In genomic region chr4:147943005-147943404, GRCm38 (mm10) we compare ENCODE assay signal across 10 mouse cellular contexts. TPM values are rescaled to one million over a fixed set of nuclear protein-coding genes. Genes with fewer than 3 reads are reported as not detected.
A peak's percentile ranks its signal among the peaks of the same experiment; 100 is the strongest.
DNase-seq lines count a peak whose midpoint lies in the region; ATAC-seq and TF ChIP-seq lines count a peak whose summit lies in the region.
"Had no signal": no experiment of that assay in that cellular context is flagged by ENCODE, and none has a peak within 500 bp of the region (broad histone marks: within the 10 kb centered on the region; RNA-seq: fewer than 3 reads in every experiment).

No protein-coding gene starts in this region.

- no peak for TF ChIP-seq CTCF in MEL (IDR thresholded peaks at IDR 0.05 in 2 of 3, conservative IDR thresholded peaks at IDR 0.05 in 1 of 3; ENCODE audit: control insufficient read depth in 1 of 3, insufficient read depth in 1 of 3, low read depth in 2 of 3, low read length in 3 of 3, poor library complexity in 1 of 3, severe bottlenecking in 1 of 3)
- TF ChIP-seq CTCF in liver, embryonic 14.5 days (IDR thresholded peaks at IDR 0.05; ENCODE audit: low read depth) = no peak

- no peak overlapping the region; the same call in 1 of the 2 replicates for H3K4me2 ChIP-seq in kidney, embryonic 16.5 days (replicated peaks; ENCODE audit: low read depth, low read length)
- H3K4me2 ChIP-seq in hindbrain, embryonic 14.5 days (replicated peaks) = peak overlapping the region; percentile 24; the same call in 1 of the 2 replicates
- peak overlapping the region; percentile 93 for H3K4me2 ChIP-seq in liver, embryonic 14.5 days (ENCODE audit: low read depth)

- no peaks in the 10 kb centered on the region for H3K9me3 ChIP-seq in kidney, embryonic 16.5 days (ENCODE audit: low read length)
- H3K9me3 ChIP-seq in MEL (replicated peaks; ENCODE audit: insufficient read depth, low read length) = no peaks in the 10 kb centered on the region
- H3K9me3 ChIP-seq in hindbrain, embryonic 14.5 days (ENCODE audit: control insufficient read depth, low read length) = no peaks in the 10 kb centered on the region
- no peaks in the 10 kb centered on the region for H3K9me3 ChIP-seq in liver, embryonic 14.5 days (ENCODE audit: control insufficient read depth, low read length)

- DNase-seq in kidney, adult 18-20 months = peak; percentile 72
- no peak for DNase-seq in MEL (ENCODE audit: low read depth, low spot score)
- no peak for DNase-seq in hindbrain, embryonic 14.5 days (ENCODE audit: low spot score)
- no peak for DNase-seq in liver, embryonic 14.5 days (ENCODE audit: low read depth in 3 of 3, low spot score in 3 of 3)
- no peak for DNase-seq in adrenal gland, postnatal 14 days
- no peak for DNase-seq in adrenal gland, adult (ENCODE audit: inconsistent age in 2 of 2, low spot score in 1 of 2)

- peaks cover 45% of the 10 kb centered on the region for H3K36me3 ChIP-seq in kidney, embryonic 16.5 days (ENCODE audit: insufficient read depth, low read length)
- H3K36me3 ChIP-seq in MEL (ENCODE audit: control insufficient read depth in 1 of 2, insufficient read depth in 2 of 2, low read length in 2 of 2) = peaks cover 2 to 8% of the 10 kb centered on the region in 2 experiments
- H3K36me3 ChIP-seq in hindbrain, embryonic 14.5 days (replicated peaks; ENCODE audit: control insufficient read depth, insufficient read depth) = peaks cover 51% of the 10 kb centered on the region
- H3K36me3 ChIP-seq in liver, embryonic 14.5 days (replicated peaks; ENCODE audit: control insufficient read depth, insufficient read depth, low read depth) = peaks cover 23% of the 10 kb centered on the region

- H3K79me2 ChIP-seq in MEL (ENCODE audit: control insufficient read depth, insufficient read depth, low read length, poor library complexity) = peaks cover 36% of the 10 kb centered on the region

- TF ChIP-seq RAD21 in MEL (IDR thresholded peaks at IDR 0.05; ENCODE audit: low read depth, low read length) = no peak

- no peak overlapping the region for H3K9ac ChIP-seq in kidney, embryonic 16.5 days (replicated peaks; ENCODE audit: low read length)
- peak overlapping the region; percentile 15 for H3K9ac ChIP-seq in MEL (ENCODE audit: control insufficient read depth, low read depth, low read length, poor library complexity, severe bottlenecking)
- no peak overlapping the region for H3K9ac ChIP-seq in hindbrain, embryonic 14.5 days
- 0 out of 2 replicates have a peak overlapping the region, but pooled peaks have one; percentile 44 for H3K9ac ChIP-seq in liver, embryonic 14.5 days (replicated peaks)

- 100% methylated on average over 1 of the region's 1 CpGs for WGBS in kidney, embryonic 16.5 days
- WGBS in hindbrain, embryonic 14.5 days = 94% methylated on average over 1 of the region's 1 CpGs
- 87% methylated on average over 1 of the region's 1 CpGs for WGBS in liver, embryonic 14.5 days (ENCODE audit: insufficient replicate concordance)

- H3K4me3 ChIP-seq in kidney, embryonic 16.5 days (ENCODE audit: low read length) = no peak overlapping the region
- peak overlapping the region in 1 of 2 experiments; percentile 5 for H3K4me3 ChIP-seq in MEL (ENCODE audit: control insufficient read depth in 1 of 2, insufficient read depth in 1 of 2, low read depth in 2 of 2, low read length in 2 of 2)
- no peak overlapping the region for H3K4me3 ChIP-seq in hindbrain, embryonic 14.5 days (replicated peaks; ENCODE audit: low read length)
- H3K4me3 ChIP-seq in liver, embryonic 14.5 days (ENCODE audit: insufficient read depth in 1 of 2, low read depth in 2 of 2, low read length in 2 of 2) = no peak overlapping the region

- TF ChIP-seq EP300 in MEL (IDR thresholded peaks at IDR 0.05; ENCODE audit: low read depth in 1 of 2, low read length in 2 of 2) = no peak
- no peak for TF ChIP-seq EP300 in liver, embryonic 14.5 days (IDR thresholded peaks at IDR 0.05; ENCODE audit: low read depth)

- no peaks in the 10 kb centered on the region for H3K27me3 ChIP-seq in kidney, embryonic 16.5 days (ENCODE audit: insufficient read depth, low read length)
- H3K27me3 ChIP-seq in MEL (ENCODE audit: control insufficient read depth in 1 of 2, insufficient read depth in 2 of 2, low read length in 2 of 2) = no peaks in the 10 kb centered on the region
- H3K27me3 ChIP-seq in hindbrain, embryonic 14.5 days (ENCODE audit: control insufficient read depth, insufficient read depth, low read length) = no peaks in the 10 kb centered on the region
- H3K27me3 ChIP-seq in liver, embryonic 14.5 days (ENCODE audit: control insufficient read depth, insufficient read depth, low read length) = no peaks in the 10 kb centered on the region; the same call in 1 of the 2 replicates
- H3K27me3 ChIP-seq: Patski had no signal

- no peak for TF ChIP-seq POLR2A in MEL (IDR thresholded peaks at IDR 0.05; ENCODE audit: control insufficient read depth in 1 of 2, insufficient read depth in 1 of 2, low read depth in 1 of 2, low read length in 2 of 2, poor library complexity in 1 of 2)

- no peak overlapping the region for H3K27ac ChIP-seq in kidney, embryonic 16.5 days (ENCODE audit: low read length)
- no peak overlapping the region for H3K27ac ChIP-seq in MEL (ENCODE audit: control insufficient read depth, low read depth, low read length)
- H3K27ac ChIP-seq in hindbrain, embryonic 14.5 days = no peak overlapping the region
- no peak overlapping the region for H3K27ac ChIP-seq in liver, embryonic 14.5 days

- ATAC-seq in kidney, embryonic 16.5 days (ENCODE audit: low FRiP score, low TSS enrichment) = no peak
- no peak for ATAC-seq in hindbrain, embryonic 14.5 days (ENCODE audit: low FRiP score)
- ATAC-seq in liver, embryonic 14.5 days (ENCODE audit: insufficient read depth) = no peak
- ATAC-seq: Patski had no signal

- peaks cover 42% of the 10 kb centered on the region for H3K4me1 ChIP-seq in kidney, embryonic 16.5 days (ENCODE audit: insufficient read depth, low read length)
- H3K4me1 ChIP-seq in MEL (ENCODE audit: control insufficient read depth in 1 of 2, insufficient read depth in 2 of 2, low read length in 2 of 2) = peaks cover 7 to 22% of the 10 kb centered on the region in 2 experiments
- peaks cover 26% of the 10 kb centered on the region for H3K4me1 ChIP-seq in hindbrain, embryonic 14.5 days (replicated peaks; ENCODE audit: control insufficient read depth, insufficient read depth, low read length)
- H3K4me1 ChIP-seq in liver, embryonic 14.5 days (replicated peaks; ENCODE audit: control insufficient read depth in 2 of 2, insufficient read depth in 2 of 2, low read length in 1 of 2) = peaks cover 4 to 23% of the 10 kb centered on the region in 2 experiments; a peak in 2 of 4 replicates

RNA-seq across cellular contexts. Expression of gene 2510039O18Rik, which starts 2.3 kb away (rescaled TPM):
- polyA plus RNA-seq in kidney, embryonic 16.5 days (2015; fragmentation: Nextera tagmentation; extraction: Ambion mirVana) = 10.4 and 13.9 TPM in 2 replicates
- total RNA-seq in MEL (2012; rRNA removed) = 41.3 and 48.3 TPM in 2 replicates
- 10 to 100 TPM in 1 of 2 experiments, not detected in 1; 59.9 TPM for polyA plus RNA-seq in MEL (2012; ENCODE audit: insufficient read depth in 1 of 2, insufficient read length in 2 of 2, low read depth in 1 of 2, low replicate concordance in 2 of 2, missing spikeins in 1 of 2)
- 15.8 and 19.4 TPM in 2 replicates for polyA plus RNA-seq in hindbrain, embryonic 14.5 days (2014; fragmentation: Nextera tagmentation; extraction: Ambion mirVana)
- polyA plus RNA-seq in liver, embryonic 14.5 days (2012; rRNA removed) = 18.8 and 23.7 TPM in 2 replicates
- 7.8 and 8.1 TPM in 2 replicates for polyA plus RNA-seq in liver, embryonic 14.5 days (2014; fragmentation: Nextera tagmentation; extraction: Ambion mirVana)
- total RNA-seq in adrenal gland, postnatal 14 days (2021) = 43.4 and 44.0 TPM in 2 replicates

RNA-seq across cellular contexts. Expression of gene Plod1, which starts 6.4 kb away (rescaled TPM):
- polyA plus RNA-seq in kidney, embryonic 16.5 days (2015; fragmentation: Nextera tagmentation; extraction: Ambion mirVana) = 58.6 and 61.5 TPM in 2 replicates
- total RNA-seq in MEL (2012; rRNA removed) = 7.2 and 8.2 TPM in 2 replicates
- 10 to 100 TPM in 1 of 2 experiments, not detected in 1; 20.8 TPM for polyA plus RNA-seq in MEL (2012; ENCODE audit: insufficient read depth in 1 of 2, insufficient read length in 2 of 2, low read depth in 1 of 2, low replicate concordance in 2 of 2, missing spikeins in 1 of 2)
- 25.3 and 28.1 TPM in 2 replicates for polyA plus RNA-seq in hindbrain, embryonic 14.5 days (2014; fragmentation: Nextera tagmentation; extraction: Ambion mirVana)
- 15.5 and 16.9 TPM in 2 replicates for polyA plus RNA-seq in liver, embryonic 14.5 days (2012; rRNA removed)
- polyA plus RNA-seq in liver, embryonic 14.5 days (2014; fragmentation: Nextera tagmentation; extraction: Ambion mirVana) = 20.2 and 23.7 TPM in 2 replicates
- total RNA-seq in adrenal gland, postnatal 14 days (2021) = 43.7 and 44.2 TPM in 2 replicates

RNA-seq across cellular contexts. Expression of gene Mfn2, which starts 38.5 kb away (rescaled TPM):
- 45.4 and 47.1 TPM in 2 replicates for polyA plus RNA-seq in kidney, embryonic 16.5 days (2015; fragmentation: Nextera tagmentation; extraction: Ambion mirVana)
- 16.0 and 19.0 TPM in 2 replicates for total RNA-seq in MEL (2012; rRNA removed)
- 10 to 100 TPM in 1 of 2 experiments, not detected in 1; 32.8 TPM for polyA plus RNA-seq in MEL (2012; ENCODE audit: insufficient read depth in 1 of 2, insufficient read length in 2 of 2, low read depth in 1 of 2, low replicate concordance in 2 of 2, missing spikeins in 1 of 2)
- polyA plus RNA-seq in hindbrain, embryonic 14.5 days (2014; fragmentation: Nextera tagmentation; extraction: Ambion mirVana) = 83.4 and 91.6 TPM in 2 replicates
- polyA plus RNA-seq in liver, embryonic 14.5 days (2012; rRNA removed) = 7.5 and 8.6 TPM in 2 replicates
- polyA plus RNA-seq in liver, embryonic 14.5 days (2014; fragmentation: Nextera tagmentation; extraction: Ambion mirVana) = 9.2 and 11.1 TPM in 2 replicates
- total RNA-seq in adrenal gland, postnatal 14 days (2021) = 191 and 207 TPM in 2 replicates

RNA-seq across cellular contexts. Expression of gene Nppb, which starts 42.6 kb away (rescaled TPM):
- polyA plus RNA-seq in kidney, embryonic 16.5 days (2015; fragmentation: Nextera tagmentation; extraction: Ambion mirVana) = 0.21 TPM in 1 of 2 replicates, not detected in the other
- not detected in 2 replicates for total RNA-seq in MEL (2012; rRNA removed)
- polyA plus RNA-seq in MEL (2012; ENCODE audit: insufficient read depth in 1 of 2, insufficient read length in 2 of 2, low read depth in 1 of 2, low replicate concordance in 2 of 2, missing spikeins in 1 of 2) = not detected
- polyA plus RNA-seq in hindbrain, embryonic 14.5 days (2014; fragmentation: Nextera tagmentation; extraction: Ambion mirVana) = 0.25 TPM in 1 of 2 replicates, not detected in the other
- not detected in 2 replicates for polyA plus RNA-seq in liver, embryonic 14.5 days (2012; rRNA removed)
- polyA plus RNA-seq in liver, embryonic 14.5 days (2014; fragmentation: Nextera tagmentation; extraction: Ambion mirVana) = not detected in 2 replicates
- not detected in 2 replicates for total RNA-seq in adrenal gland, postnatal 14 days (2021)
- total RNA-seq: gastrocnemius, postnatal 4 days; layer of hippocampus, adult 8-10 months had no signal

RNA-seq across cellular contexts. Expression of gene Nppa, which starts 57.5 kb away (rescaled TPM):
- polyA plus RNA-seq in kidney, embryonic 16.5 days (2015; fragmentation: Nextera tagmentation; extraction: Ambion mirVana) = 0.41 and 1.00 TPM in 2 replicates
- total RNA-seq in MEL (2012; rRNA removed) = not detected in 2 replicates
- under 1 TPM in 1 of 2 experiments, not detected in 1; 0.26 TPM for polyA plus RNA-seq in MEL (2012; ENCODE audit: insufficient read depth in 1 of 2, insufficient read length in 2 of 2, low read depth in 1 of 2, low replicate concordance in 2 of 2, missing spikeins in 1 of 2)
- 2.4 TPM in 2 replicates for polyA plus RNA-seq in hindbrain, embryonic 14.5 days (2014; fragmentation: Nextera tagmentation; extraction: Ambion mirVana)
- not detected in 2 replicates for polyA plus RNA-seq in liver, embryonic 14.5 days (2012; rRNA removed)
- polyA plus RNA-seq in liver, embryonic 14.5 days (2014; fragmentation: Nextera tagmentation; extraction: Ambion mirVana) = not detected in 2 replicates
- total RNA-seq in adrenal gland, postnatal 14 days (2021) = not detected in 2 replicates
- total RNA-seq: gastrocnemius, postnatal 4 days had no signal

Comparison
In these comparisons a context has a peak if more than half of its experiments do, and no peak if none do; other contexts are left out.
1. H3K9ac ChIP-seq: peak in MEL (single experiment) and liver, embryonic 14.5 days (single experiment); none in kidney, embryonic 16.5 days (single experiment) and hindbrain, embryonic 14.5 days (single experiment).